Mouse (Mus musculus): ENCODE data around the gene Galk1.

The Galk1 gene

GRCm38 (mm10) chr11:116011529-116012261 lies 824 bp downstream of the Galk1 start:
- no peak for DNase-seq (ENCODE audit: low spot score)

GRCm38 (mm10) chr11:116010948-116011347 lies 1.6 kb downstream of the Galk1 start:
- DNase-seq (ENCODE audit: low spot score): no peak

GRCm38 (mm10) chr11:116010146-116010545 lies 2.4 kb downstream of the Galk1 start:
- no peak for DNase-seq (ENCODE audit: low spot score)

GRCm38 (mm10) chr11:116009661-116010060 lies 2.9 kb downstream of the Galk1 start:
- DNase-seq (ENCODE audit: low spot score): no peak

- no peak for DNase-seq (ENCODE audit: low spot score)
Observed at GRCm38 (mm10) chr11:116008832-116009375, 3.6 kb downstream of the Galk1 start.

- no peak for DNase-seq (ENCODE audit: low spot score)
Observed at GRCm38 (mm10) chr11:116008411-116008810, 4.1 kb downstream of the Galk1 start.

GRCm38 (mm10) chr11:116007095-116007850 lies 5.2 kb downstream of the Galk1 start:
- no peak for DNase-seq (ENCODE audit: low spot score)

GRCm38 (mm10) chr11:116005701-116006419 lies 6.7 kb downstream of the Galk1 start:
- DNase-seq (ENCODE audit: low spot score): no peak

- peak; percentile 78 for DNase-seq (ENCODE audit: low spot score)
Observed at GRCm38 (mm10) chr11:116004840-116005700, 7.4 kb downstream of the Galk1 start.

GRCm38 (mm10) chr11:116004186-116004823 lies 8.2 kb downstream of the Galk1 start:
- DNase-seq (ENCODE audit: low spot score): no peak

- DNase-seq (ENCODE audit: low spot score): no peak
Observed at GRCm38 (mm10) chr11:116002894-116003293, 9.6 kb downstream of the Galk1 start.

- DNase-seq (ENCODE audit: low spot score): no peak
Observed at GRCm38 (mm10) chr11:116001725-116002124, 10.8 kb downstream of the Galk1 start.

GRCm38 (mm10) chr11:116000607-116001006 lies 11.9 kb downstream of the Galk1 start:
- no peak for DNase-seq (ENCODE audit: low spot score)

GRCm38 (mm10) chr11:115999538-116000143 lies 12.9 kb downstream of the Galk1 start:
- DNase-seq (ENCODE audit: low spot score): peak; percentile 60

- DNase-seq (ENCODE audit: low spot score): no peak
Observed at GRCm38 (mm10) chr11:115999027-115999426, 13.5 kb downstream of the Galk1 start.

GRCm38 (mm10) chr11:115997662-115998061 lies 14.9 kb downstream of the Galk1 start:
- no peak for DNase-seq (ENCODE audit: low spot score)

- no peak for DNase-seq (ENCODE audit: low spot score)
Observed at GRCm38 (mm10) chr11:115997047-115997446, 15.5 kb downstream of the Galk1 start.

GRCm38 (mm10) chr11:115995256-115995655 lies 17.3 kb downstream of the Galk1 start:
- DNase-seq (ENCODE audit: low spot score): no peak

- no peak for DNase-seq (ENCODE audit: low spot score)
Observed at GRCm38 (mm10) chr11:115992098-115992497, 20.4 kb downstream of the Galk1 start.

- DNase-seq (ENCODE audit: low spot score): no peak
Observed at GRCm38 (mm10) chr11:115989686-115990085, 22.8 kb downstream of the Galk1 start.

- DNase-seq (ENCODE audit: low spot score): no peak
Observed at GRCm38 (mm10) chr11:115983291-115983690, 29.2 kb downstream of the Galk1 start.
